Mouse (Mus musculus) mature B cell (primary cell): ENCODE measurements around the gene Gm45521.
"Not testable (repeated sequence)": the region's sequence is repeated elsewhere in the genome, so short reads cannot be mapped to it uniquely, and the experiment has no call there.

Experiments used
- in situ Hi-C: fragments of 300-500 bp; cut with MboI; formaldehyde crosslinking; loops from 2 replicates; pipeline ENCODE4 v1.14.3; 2019

Gm45521 gene

GRCm38 (mm10) chr14:7999435-7999834 is 42.3 kb downstream of the Gm45521 start:
- in situ Hi-C loops = no loop called here

- in situ Hi-C loops = no loop called here
These were observed 43.2 kb downstream of the Gm45521 start for GRCm38 (mm10) chr14:8000247-8000646.

DNA sequence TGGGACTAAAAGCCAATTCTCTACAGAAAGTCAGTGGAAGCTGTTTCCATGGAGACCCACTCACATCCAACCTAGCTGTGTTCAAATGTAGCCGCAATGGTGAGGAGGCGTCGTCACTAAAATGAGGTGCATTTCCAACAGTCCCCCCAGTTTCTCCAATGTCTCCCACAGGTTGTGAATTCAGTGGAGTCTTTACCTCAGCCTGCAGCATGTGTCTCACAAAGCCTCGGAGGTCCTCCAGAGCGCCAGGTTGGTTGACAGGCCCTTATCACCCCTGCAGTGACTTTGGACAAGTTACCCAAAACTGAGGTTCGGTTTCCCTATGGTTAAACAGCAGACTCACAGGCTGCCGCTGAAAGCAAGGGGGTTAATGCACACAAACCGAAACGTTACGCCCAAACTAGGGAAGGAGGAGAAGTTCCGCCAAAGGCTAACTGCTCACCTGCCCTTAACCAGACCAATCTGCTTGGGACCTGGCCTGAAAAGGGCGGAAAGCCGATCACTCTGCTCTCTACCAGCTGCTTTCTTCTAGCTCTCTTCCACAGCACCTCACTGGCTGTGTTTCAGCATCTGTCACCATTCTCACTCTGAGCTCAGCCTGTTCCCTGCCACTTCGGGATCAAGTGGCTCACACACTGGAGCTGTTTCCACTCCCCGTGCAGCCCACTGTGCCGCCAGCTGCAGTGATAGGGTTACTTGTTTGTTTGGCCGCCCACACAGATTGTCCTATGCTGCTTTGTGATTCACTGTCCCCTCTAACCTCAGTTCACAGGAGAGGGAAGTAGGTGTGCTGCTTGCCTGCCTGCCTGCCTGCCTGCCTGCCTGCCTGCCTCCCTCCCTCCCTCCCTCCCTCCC is 44.0 kb downstream of the Gm45521 start:
- in situ Hi-C loops = no loop called here

- in situ Hi-C loops = no loop called here
These were observed 45.5 kb downstream of the Gm45521 start, which contains the start of gene Abhd6 for GRCm38 (mm10) chr14:8002432-8003092. Abhd6 (plus strand) TSS chr14:8002902.

DNA sequence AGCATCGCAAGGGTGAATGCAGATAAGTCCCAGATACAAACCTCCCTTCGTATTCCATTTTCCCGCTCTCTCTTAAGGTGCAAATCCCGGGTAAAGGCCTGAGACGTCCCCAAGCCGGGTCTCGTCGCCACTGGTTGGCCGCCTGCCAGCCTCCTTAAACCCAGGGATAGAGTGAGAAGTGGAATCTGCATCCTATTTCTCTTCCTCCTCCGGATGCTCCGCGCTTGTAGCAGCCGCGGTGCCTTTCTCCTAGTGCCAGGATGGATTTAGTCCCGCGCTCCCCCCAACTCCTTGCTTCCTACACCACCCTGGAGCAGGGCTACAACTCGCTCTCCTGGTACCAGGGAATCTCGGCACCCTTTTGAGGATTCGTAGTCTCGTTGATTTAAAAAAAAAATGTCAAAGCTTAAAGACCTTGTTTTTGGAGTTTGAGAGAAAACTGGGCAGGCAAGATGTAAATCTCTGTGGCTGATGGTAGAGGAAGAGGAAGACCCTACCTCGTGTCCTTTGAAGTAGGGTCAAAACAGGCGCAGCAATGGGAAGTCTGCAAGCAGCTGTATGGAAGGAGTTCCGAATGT is 46.1 kb downstream of the Gm45521 start:
- in situ Hi-C loops = no loop called here

GRCm38 (mm10) chr14:8003727-8004670 is 46.9 kb downstream of the Gm45521 start:
- in situ Hi-C loops = no loop called here

- in situ Hi-C loops = not testable (repeated sequence)
These were observed 49.0 kb downstream of the Gm45521 start for GRCm38 (mm10) chr14:8006061-8006460.

- in situ Hi-C loops = no loop called here
These were observed 50.0 kb downstream of the Gm45521 start for GRCm38 (mm10) chr14:8007084-8007483.

- in situ Hi-C loops = no loop called here
These were observed 50.4 kb downstream of the Gm45521 start for GRCm38 (mm10) chr14:8007486-8007885.

GRCm38 (mm10) chr14:8007923-8008322 is 50.8 kb downstream of the Gm45521 start:
- in situ Hi-C loops = no loop called here
